Mouse (Mus musculus): ENCODE data around the gene Wfikkn1. TPM values are rescaled to one million over a fixed set of nuclear protein-coding genes. Genes with fewer than 3 reads are reported as not detected.
A peak's percentile ranks its signal among the peaks of the same experiment; 100 is the strongest.

Gene Wfikkn1
- total RNA-seq (2021): under 1 TPM; 0.35 to 0.36 TPM
- long read RNA-seq, experiment 1: 0 reads
- long read RNA-seq, experiment 2, partial matches to known transcripts: 0 of 1 reads
- long read RNA-seq, experiment 2, other reads (novel, unspliced or antisense): 0 of 1 reads

DNA sequence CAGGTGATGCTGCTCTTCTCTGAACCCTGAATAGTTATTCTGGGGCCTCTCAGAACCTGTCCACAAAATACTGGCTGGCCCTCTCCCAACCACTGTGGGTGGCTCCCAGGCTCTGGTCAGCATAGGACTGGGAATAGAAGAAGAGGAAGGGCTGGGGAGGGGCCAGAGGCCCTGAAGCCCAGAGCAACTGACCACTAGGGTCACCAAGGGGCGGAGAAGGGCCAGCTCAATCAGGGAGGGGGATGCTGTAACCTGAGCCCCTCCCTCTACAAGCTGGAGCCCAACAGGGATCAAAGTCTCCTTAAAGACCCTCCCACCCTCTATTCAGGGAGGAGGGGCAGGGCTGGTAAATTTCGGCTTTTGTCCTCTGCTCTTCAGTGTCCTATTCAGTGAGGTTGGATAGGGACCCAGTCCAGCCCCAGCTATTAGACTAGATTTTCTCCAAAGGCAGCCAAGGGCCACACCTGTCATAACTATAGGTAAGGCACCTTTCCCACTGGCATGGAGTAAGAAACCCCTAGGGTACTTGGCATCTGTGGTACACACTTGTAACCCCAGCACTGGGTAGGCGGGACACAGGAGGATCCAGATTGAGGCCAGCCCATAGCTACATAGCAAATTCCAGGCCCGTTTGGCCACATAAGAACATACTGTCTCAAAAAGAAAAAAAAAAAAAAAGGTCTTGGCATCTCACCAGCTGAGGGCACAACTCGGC lies at the start of gene Wfikkn1:
Gene Wfikkn1 (minus strand): TSS at position 663 of the 715 bp plus-strand sequence.
- DNase-seq: no peak

DNA sequence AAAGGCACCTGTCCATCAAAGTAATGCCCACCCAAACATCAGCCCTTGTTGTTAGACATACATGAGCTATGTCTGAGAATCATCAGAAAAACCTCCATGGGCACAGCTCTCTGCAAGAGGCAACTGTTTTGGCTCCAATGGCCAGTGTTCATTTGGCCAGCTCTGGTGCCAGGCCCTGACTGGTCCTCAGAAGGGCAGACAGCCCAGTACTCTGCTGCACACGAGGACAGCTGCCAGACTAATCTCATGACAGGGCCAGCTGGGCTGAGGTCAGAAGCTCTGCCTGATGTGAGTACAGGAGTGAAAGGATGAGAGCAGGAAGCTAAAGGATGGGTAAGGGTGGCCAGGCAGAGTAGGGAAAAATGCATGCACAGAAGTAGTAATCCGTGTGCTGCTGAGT lies 44.7 kb upstream of the Wfikkn1 start:
- DNase-seq: peak; percentile 77

DNA sequence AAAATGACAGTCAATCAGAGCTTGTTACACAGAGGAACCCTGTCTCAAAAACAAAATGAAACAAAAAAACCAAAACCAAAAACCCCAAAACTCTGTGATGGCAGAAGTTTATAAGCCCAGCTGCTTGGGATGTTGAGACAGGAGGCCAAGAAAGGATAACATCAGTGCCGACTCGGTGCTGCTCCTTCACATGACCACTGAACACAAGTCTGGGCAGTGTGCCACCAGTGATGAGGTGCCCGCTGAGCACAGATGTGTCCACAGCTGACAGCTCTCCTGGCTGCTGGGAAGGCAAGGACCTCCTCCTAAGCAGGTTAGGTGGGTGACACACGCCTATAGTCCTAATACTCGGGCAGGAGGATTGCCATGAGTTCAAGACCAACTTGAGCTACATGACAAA lies 41.5 kb upstream of the Wfikkn1 start:
- DNase-seq: no peak

DNA sequence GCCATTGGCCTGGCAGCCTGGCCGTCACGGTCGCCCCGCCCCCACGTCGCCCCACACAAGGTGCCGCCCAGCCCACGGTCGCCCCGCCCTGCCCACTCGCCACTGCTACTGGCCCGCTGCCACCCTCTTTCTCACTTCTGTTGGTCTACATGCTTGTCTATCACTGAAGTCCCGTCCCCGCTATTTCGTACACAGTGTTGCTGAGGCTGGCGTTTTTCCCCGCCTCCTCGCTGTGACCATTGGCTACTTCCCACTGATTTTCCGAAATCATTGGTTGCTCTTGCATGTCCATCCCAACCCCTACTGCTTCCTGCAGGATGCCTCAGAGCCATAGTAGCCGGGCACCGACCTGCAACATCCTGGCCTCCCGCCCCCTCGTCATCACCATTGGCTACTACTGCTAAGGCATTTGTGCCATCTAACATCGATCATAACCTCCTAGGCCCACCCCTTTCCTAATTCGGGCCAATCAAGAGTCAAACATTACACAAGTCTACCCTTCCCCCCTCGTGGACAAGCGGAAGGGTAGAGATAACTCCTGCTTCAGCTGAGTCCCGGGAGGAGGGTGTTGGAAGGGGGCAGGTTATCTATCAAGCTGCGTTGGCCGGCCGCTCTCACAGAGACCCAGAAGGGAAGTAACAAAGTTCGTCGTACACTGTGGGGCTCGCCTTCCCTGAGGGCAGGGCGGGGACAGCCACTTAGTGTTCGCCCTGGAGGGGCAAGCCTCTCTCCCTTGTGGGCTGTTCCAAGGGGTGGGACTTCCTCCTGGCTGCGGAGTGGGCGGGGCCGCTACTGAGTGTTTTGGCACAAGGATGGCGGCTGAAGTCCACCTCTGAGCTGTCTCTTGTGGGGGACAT lies 39.4 kb upstream of the Wfikkn1 start:
- peak; percentile 100 for DNase-seq

DNA sequence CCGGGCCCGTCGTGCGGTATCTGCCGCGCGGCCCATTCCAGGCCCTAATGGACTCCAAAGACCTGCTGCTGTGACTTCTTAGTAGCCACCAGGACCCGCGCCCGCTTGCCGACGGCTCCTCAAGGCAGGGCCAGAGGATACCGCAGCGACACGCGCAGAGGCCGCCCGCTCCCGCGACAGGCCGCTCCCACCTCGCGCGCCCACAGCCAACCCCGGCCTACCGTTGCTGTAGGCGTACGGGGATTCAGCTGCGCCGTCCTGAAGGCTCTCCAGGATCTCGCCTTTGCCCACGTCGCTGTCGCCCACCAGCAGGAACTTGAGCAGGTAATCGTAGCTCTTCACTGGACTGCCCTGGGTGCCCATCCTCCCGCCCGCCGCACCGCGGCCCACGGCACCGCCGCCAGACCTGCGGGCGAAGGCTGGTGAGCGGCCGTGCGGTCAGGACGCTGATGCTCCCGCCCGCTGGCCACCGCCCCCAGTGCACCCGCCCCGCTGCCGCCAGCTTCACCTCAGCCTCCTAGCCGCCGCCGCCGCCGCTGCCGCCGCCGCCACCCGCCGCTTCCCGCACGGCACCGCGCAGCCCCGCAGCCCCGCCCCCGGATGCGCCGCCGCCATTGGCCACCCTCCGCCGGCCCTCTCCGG lies 38.6 kb upstream of the Wfikkn1 start, which contains the start of gene Rab40c:
Gene Rab40c (minus strand): TSS at position 584 of the 642 bp plus-strand sequence.
- no peak for DNase-seq

DNA sequence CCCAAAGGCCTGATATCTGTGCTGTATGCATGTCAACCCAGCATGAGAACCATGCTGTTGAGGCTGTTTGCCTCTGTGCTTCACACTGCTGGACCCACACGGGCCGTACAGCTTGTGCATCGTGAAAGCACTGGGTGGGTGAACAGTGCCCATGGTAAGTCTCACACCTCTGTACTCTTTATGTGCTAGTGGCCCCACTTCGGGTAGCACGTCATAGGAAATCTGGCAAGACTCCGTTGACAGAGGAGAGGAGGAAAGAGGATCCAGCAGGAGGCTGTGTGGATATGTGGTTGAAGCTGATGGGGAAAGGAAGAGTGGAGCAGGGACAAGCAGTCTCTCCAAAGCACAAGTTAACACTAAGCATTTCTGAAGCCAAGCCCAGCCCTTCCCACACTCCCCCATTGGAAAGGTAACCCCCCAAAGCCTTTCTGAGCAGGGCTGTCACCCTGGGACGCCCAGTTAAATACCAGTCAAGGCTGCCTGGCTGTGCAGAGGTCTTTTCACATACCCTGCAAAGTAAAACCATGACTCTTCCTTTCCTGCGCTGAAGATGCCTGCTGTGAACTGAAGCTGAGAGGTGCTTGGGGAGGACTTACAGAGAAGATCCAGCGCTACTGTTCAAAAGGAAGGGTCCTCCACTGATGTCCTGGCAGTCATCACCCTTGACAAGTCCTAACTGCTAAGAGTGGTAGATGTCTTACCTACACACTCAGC lies 37.5 kb upstream of the Wfikkn1 start:
- no peak for DNase-seq

DNA sequence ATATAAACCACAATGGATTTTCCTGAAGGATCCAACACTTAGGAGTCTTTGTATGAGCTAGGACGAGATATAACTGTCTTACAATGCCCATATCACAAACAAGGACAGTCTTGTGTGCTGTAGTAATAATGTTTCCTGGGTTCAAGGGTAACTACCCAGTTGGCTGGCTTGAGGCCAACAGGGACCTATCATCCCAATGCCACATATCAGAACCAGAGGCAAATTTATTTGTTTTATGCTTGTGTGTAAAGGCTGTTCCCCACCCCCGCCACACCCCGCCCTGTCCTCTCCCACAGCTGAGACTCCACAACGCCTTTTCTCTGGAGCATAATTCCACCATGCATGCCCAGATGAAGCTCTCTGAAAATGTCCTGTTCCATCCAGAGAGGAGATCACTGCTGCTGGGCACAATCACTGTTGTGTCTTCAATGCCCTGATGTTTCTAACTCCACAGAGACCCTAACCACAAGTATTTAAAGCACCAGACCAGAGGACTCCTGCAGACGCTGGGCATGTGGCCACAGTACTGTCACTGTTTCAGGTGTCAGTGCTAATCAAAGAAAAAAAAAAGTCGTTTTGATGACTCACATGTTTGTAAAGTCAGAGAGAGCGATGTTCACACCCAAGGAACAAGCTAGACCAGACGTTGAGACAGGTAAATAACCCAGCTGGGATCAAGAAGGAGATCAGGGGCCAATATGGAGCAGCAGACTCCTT lies 36.4 kb upstream of the Wfikkn1 start:
- DNase-seq: no peak

DNA sequence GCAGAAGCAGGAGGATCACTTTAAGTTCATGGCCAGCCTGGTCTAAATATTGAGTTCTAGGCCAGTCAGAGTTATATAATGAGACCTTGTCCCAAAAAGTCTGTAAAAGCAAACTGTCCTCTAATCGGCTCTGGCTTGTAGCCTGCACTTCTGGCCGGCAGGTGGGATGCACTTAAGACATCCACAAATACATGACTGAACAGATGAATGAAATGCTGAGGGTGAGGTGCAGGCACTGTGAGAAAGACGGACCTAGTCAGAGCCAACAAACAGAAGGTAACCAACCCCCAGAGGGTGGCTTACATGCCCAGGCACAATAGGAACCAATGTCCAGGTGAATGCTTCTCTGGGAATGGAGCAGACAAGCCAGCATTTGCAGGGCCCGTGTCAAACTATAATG lies 33.6 kb upstream of the Wfikkn1 start:
- DNase-seq: no peak

DNA sequence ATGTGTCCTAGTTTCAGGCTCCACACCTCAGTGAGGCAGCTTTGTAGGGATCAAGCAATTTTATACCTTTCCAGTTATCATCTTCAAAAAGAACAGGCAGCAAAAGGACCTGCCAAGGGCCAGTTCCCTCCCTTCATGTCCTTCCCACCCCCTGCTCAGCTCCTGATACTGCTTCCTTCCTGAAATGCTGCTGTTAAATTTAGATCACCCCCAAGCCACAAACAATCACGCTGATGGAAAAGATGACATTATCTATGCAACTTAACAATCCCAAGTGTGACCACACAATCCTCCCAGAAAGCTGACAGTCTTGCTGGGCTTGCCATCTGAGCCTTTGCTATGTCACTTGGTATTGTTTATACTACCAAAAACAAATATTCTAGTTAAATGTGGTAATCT lies 33.2 kb upstream of the Wfikkn1 start:
- no peak for DNase-seq

DNA sequence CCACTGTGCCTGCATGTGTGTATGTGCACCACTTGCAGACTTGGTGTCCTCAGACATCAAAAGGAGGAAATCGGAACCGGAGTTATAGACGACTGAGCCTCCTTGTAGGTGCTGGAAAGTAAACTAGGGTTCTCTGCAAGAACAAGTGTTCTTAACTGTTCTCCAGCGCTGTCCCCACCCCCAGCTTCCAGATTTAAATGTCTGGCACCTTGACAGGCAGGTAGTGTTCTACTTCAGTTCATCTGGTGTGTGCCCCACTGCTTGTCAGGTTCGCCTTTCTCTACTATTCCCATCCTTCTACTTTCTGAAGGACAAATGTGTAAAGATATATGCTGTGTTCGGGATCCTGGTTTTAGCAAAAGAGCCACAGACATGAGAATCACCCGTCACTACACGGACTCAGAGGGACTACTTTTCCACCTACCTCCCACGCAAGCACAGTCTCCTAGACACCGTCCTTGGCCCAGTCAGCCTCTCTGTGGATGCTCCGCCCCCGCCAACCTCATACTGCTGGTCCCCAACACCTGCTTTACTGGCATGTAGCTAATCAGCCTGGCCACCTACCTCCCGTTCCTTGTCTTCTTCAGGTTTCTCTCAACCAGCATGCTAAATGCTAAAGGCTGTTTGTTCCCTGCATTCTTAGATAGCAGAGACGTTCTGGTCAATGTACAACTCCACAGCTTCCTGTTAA lies 32.7 kb upstream of the Wfikkn1 start:
- DNase-seq: no peak

DNA sequence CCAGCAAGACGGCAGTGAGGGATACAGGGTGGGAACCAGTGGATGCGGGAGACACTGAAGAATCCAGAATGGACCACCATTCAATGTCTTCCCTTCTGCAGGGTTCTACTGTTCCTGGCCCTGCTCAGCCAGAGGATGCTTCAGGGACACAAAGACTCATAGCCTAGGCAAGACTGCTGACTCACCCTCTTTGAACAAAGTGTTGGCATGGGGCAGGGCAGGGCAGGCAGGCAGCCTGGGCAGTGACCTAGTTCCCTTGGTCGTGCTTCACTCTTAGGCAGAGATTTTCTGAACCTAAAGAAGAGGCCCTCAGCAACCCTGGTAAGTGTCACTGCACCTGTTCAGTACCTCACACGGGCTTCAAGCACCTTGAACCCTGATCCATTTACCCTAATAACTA lies 31.2 kb upstream of the Wfikkn1 start:
- DNase-seq: no peak

DNA sequence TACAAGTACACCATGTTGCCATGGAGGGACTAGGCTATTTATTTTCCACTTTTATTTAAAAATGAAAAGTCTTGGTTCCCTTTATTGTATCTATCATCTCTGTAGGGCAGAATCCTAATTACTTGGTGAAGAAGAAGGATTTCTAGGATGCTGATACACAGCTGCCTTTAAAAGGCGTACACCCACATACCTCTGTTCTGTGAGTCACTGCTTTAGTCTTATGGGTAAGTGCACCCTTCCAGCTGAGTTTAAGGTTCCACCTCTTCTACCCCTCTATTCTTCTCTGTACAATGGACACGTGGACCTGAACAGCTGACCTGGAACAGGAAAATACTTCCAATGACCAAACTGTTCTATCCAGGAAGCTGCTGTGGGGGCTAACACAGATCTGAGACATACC lies 27.0 kb upstream of the Wfikkn1 start:
- no peak for DNase-seq

DNA sequence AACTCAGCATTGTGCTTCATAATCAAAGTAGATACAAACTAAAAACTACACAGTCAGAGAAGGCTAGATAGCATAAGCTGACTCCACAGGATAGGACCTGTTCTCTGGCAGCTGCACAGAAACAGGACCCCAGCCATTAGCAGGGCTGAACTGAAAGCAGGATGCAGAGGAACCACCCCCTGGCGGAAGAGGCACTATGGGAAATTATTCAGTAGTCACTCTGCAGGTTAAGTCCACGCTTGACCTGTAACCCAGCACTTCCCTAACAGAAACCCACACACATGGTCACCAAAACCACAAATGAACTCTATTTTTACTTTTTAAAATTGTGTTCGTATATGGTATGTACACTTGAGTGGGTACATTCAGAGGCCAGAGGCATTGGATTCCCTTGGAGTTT lies 22.4 kb upstream of the Wfikkn1 start:
- DNase-seq: no peak

DNA sequence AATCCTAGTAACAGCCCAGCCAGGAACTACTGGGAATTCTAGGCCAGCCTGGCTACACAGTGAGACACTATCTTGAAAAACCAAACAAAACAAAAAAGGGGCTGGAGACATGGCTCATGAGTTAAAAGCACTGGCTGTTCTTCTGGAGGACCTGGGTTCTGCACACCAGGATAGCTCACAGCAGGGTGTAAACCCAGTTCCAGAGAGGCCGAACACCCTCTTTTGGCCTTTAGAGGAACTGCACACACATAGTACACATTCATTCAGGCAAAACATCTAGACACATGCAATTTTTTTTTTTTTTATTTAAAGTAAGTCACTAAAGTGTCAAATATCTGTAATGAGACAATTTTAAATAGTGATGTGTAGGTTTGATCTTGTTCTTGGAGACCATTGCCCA lies 19.5 kb upstream of the Wfikkn1 start:
- DNase-seq: no peak

DNA sequence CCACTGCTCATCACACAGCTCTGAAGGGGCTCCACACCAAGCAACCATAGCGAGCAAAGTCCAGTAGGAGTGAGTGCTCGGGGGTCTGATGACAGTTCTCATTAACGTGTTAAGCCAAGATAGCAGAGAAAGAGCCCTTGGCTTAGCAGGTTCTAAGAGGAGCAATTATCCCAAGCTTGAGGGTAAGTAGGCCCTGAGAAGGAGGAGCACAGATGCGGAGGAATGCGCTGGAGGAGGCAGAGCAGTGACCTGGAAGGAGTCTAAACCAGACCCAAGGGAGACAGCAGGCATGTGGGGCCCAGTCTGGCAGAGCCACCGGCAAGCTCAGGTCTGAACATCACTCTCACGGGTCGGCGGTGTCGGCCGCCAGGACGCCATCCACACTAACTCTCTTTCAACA lies 15.2 kb upstream of the Wfikkn1 start:
- DNase-seq: no peak

DNA sequence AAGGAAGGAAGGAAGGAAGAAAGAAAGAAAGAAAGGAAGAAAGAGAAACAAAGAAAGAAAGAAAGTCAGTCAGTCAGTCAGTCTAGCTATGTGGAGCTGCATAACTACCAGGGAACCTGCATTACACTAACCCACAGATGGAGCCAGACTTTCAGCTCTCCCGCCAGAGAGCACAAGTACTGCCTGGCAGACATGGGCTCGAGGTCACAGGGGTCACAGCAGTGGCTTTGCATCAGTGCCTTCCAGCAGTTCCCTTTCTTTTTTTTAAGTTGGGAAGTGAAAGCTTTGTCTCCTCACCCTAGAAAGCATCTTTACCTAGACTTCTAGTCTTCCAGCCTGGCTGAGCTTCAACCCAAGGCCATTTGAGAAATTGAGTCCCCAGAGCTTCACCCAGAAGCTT lies 14.8 kb upstream of the Wfikkn1 start:
- no peak for DNase-seq

DNA sequence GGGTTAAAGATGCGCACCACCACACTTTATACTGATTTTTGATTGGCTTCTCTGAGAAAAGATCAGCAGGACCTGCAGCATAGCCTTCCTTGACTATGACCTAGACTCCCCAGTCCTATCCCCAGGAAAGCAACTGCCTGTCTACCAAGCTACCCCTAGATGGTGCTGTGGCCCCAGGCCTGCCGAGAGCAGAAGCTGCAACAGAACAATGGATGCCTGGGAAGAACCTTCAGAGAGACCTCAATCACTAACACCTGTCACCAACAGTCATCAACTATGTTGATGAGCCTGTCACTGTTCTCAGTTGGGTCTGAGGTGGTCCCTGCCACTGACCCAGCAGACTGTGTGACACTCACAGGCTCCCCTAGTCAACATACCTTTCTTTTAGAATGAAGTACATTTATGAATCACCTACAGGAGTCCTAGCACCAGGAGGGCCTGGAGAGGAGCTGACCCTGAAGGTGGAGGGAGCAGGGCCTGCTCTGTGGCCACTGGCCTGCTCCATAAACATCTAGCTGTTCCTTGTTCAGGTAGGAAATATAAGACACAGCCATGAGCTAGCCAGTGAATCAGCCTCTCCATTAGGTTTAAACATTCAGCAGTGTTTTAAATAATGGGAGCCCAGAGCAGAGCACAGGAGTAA lies 13.4 kb upstream of the Wfikkn1 start:
- no peak for DNase-seq

DNA sequence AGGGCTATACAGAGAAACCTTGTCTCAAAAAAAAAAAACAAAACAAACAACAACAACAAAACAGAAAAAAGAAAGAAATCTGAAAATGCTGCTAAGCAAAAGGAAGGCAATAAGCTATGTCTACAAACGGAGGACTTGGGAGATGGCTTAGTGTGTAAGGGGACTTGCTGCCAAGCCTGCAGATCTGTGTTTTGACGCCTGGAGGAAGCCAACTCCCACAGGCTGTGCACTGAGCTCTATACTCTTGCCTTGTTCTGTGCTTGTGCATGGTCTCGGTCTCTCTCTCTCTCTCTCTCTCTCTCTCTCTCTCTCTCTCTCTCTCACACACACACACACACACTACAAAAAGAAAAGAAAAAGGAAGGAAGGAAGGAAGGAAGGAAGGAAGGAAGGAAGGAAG lies 8.2 kb upstream of the Wfikkn1 start:
- no peak for DNase-seq

DNA sequence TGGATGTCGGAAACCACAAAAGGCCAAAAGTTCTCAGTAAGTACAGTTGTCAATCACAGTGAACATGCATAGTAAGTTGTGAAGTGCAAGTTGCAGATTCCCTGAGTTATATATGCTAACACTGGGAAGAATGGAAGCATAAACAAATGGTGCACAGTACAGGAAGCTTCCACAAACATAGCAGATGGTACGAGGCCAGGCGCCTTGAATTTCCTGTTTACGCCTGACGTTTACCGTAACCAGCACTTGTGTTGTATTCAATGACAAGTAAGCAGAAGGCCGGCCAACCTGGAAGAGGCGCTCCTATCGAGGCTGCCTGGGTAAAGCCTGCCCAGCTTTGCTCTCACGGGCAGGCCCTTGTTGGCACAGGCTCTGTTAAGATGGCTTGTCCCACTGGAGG lies 6.8 kb upstream of the Wfikkn1 start:
- no peak for DNase-seq

DNA sequence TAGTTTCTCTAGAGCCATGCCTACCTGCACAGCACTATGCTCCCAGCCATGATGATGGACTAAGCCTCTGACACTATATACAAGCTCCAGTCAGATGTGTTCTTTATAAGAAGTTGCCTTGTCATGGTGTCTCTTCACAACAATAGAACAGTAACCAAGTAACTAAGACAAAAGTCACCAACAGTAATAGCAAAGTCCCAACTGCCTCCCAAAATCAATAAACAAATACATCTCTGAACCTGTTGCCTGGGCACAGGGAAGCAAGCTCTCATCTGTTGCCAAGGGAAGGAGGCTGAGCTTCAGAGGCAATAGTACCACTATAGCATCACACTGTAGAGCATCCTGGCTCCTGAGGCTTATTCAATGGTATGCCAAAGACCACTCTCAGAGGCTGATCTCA lies 6.1 kb upstream of the Wfikkn1 start:
- no peak for DNase-seq

Data from gastrocnemius, postnatal 25 days (tissue).